Mouse (Mus musculus) cerebellum, postnatal 4 days (tissue): ENCODE measurements around the gene Olfr452.

ENCODE experiments used
- DNase-seq, 2 experiments: peaks; one replicate each; pipeline ENCODE4 v3.0.0; 2022; ENCODE audit warnings: low spot score in 2 of 2, mixed read lengths in 1 of 2

Gene Olfr452

GRCm38 (mm10) chr6:42784793-42785192 is at the start of gene Olfr452:
Gene Olfr452 (plus strand): TSS chr6:42785093.
- DNase-seq: no peak

GRCm38 (mm10) chr6:42739071-42739470 is 45.8 kb upstream of the Olfr452 start, which contains the start of gene Olfr453:
Gene Olfr453 (plus strand): TSS chr6:42739371.
- DNase-seq: no peak

GRCm38 (mm10) chr6:42742303-42742702 is 42.6 kb upstream of the Olfr452 start:
- DNase-seq: no peak

GRCm38 (mm10) chr6:42747846-42748245 is 37.0 kb upstream of the Olfr452 start:
- DNase-seq: no peak

GRCm38 (mm10) chr6:42756104-42756503 is 28.8 kb upstream of the Olfr452 start, which contains the start of gene Olfr38:
Gene Olfr38 (plus strand): TSS chr6:42756404.
- no peak for DNase-seq

- DNase-seq: no peak
Observed at GRCm38 (mm10) chr6:42777066-42777465, 7.8 kb upstream of the Olfr452 start.

GRCm38 (mm10) chr6:42790247-42790948 is 5.5 kb downstream of the Olfr452 start:
- no peak for DNase-seq

- DNase-seq: no peak
Observed at GRCm38 (mm10) chr6:42790949-42791556, 6.2 kb downstream of the Olfr452 start.

- no peak for DNase-seq
Observed at GRCm38 (mm10) chr6:42794982-42795381, 10.1 kb downstream of the Olfr452 start.

- no peak for DNase-seq
Observed at GRCm38 (mm10) chr6:42811639-42812038, 26.7 kb downstream of the Olfr452 start, which contains the start of gene Olfr450. Gene Olfr450 (plus strand): TSS chr6:42811939.

GRCm38 (mm10) chr6:42834084-42834483 is 49.2 kb downstream of the Olfr452 start, which contains the start of gene Olfr449:
Gene Olfr449 (plus strand): TSS chr6:42834384.
- DNase-seq: no peak
